Mouse (Mus musculus): ENCODE measurements around the gene Mdc1.

The Mdc1 gene

GRCm38 (mm10) chr17:35879245-35880057, 38.1 kb downstream of the Mdc1 start, which contains the start of gene Dhx16:
Gene Dhx16 (plus strand): TSS chr17:35879819.
- in situ Hi-C loops (cut with MboI): no loop called here

- in situ Hi-C loops (cut with MboI): no loop called here
These were observed 41.6 kb downstream of the Mdc1 start for GRCm38 (mm10) chr17:35882924-35883323.

GRCm38 (mm10) chr17:35883777-35884176, 42.5 kb downstream of the Mdc1 start:
- in situ Hi-C loops (cut with MboI): no loop called here

- in situ Hi-C loops (cut with MboI): no loop called here
These were observed 46.4 kb downstream of the Mdc1 start for GRCm38 (mm10) chr17:35887725-35888124.

GRCm38 (mm10) chr17:35896781-35897643, 55.7 kb downstream of the Mdc1 start, which contains the start of gene 2310061I04Rik:
Gene 2310061I04Rik (minus strand): TSS chr17:35897431.
- in situ Hi-C loops (cut with MboI): no loop called here

GRCm38 (mm10) chr17:35897644-35898573, 56.6 kb downstream of the Mdc1 start:
- in situ Hi-C loops (cut with MboI): no loop called here

GRCm38 (mm10) chr17:35900636-35901035, 59.3 kb downstream of the Mdc1 start:
- in situ Hi-C loops (cut with MboI): no loop called here

- in situ Hi-C loops (cut with MboI): no loop called here
These were observed 62.2 kb downstream of the Mdc1 start for GRCm38 (mm10) chr17:35903343-35903991.

GRCm38 (mm10) chr17:35903992-35904355, 62.7 kb downstream of the Mdc1 start:
- in situ Hi-C loops (cut with MboI): no loop called here

- in situ Hi-C loops (cut with MboI): no loop called here
These were observed 64.3 kb downstream of the Mdc1 start for GRCm38 (mm10) chr17:35905587-35905986.

- in situ Hi-C loops (cut with MboI): no loop called here
These were observed 66.3 kb downstream of the Mdc1 start for GRCm38 (mm10) chr17:35907609-35908008.

Data from mature B cell (primary cell).